Mouse (Mus musculus): Measurements from ENCODE around the gene Dnm3. TPM values are rescaled to one million over a fixed set of nuclear protein-coding genes. Genes with fewer than 3 reads are reported as not detected.

Gene Dnm3
- total and polyA plus RNA-seq, 2 experiments from 2014 or later: 56.3 to 64.7 TPM

DNA sequence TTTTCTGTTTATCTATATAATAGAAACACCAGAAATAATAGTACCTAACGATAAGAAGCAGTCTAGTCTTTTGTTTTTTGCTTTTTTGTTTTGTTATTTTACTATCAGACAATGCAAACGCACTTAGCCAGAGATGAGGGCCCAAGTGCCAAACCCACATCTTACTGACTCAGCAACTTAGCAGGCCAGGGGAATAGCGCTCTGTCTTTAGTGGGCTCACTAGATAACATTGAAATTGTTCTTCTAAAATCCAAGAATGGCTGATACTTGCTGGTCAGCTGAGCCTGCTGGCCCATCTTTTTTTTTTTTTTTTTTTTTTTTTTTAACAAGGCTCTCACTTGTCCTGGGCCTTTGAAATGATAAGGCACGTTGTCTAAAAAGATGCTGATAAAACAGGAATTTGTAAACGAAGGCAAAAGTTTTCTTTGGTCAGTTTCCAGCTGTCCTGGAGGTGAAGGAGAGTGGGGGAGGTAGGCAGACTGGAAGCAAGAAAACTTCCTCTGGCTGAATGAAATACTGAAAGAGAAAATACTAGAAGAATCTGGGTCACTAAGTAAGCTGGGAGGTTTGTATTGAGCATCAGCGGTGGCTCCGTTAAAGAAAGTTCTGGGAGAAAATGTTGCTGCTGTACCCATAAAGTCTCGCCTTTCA lies 259.2 kb downstream of the Dnm3 start:
- Histone ChIP-seq H3K9me3 (ENCODE audit: low read length) (no peaks in the 10 kb centered on the region), H3K4me2 (ENCODE audit: low read depth, low read length) (no peak overlapping the region), H3K27me3 (ENCODE audit: insufficient read depth, low read length) (no peaks in the 10 kb centered on the region), H3K27ac (no peak overlapping the region), H3K4me1 (ENCODE audit: insufficient read depth, low read length) (no peaks in the 10 kb centered on the region), H3K36me3 (ENCODE audit: insufficient read depth, low read length) (no peaks in the 10 kb centered on the region), H3K9ac (replicated peaks; ENCODE audit: low read length) (no peak overlapping the region), H3K4me3 (ENCODE audit: low read length) (no peak overlapping the region)
- ATAC-seq: no peak
- DNase-seq (ENCODE audit: low spot score): no peak
- 68% methylated on average over 8 of the region's 8 CpGs for WGBS
- TF ChIP-seq CTCF (IDR thresholded peaks at IDR 0.05; ENCODE audit: low read depth): no peak

DNA sequence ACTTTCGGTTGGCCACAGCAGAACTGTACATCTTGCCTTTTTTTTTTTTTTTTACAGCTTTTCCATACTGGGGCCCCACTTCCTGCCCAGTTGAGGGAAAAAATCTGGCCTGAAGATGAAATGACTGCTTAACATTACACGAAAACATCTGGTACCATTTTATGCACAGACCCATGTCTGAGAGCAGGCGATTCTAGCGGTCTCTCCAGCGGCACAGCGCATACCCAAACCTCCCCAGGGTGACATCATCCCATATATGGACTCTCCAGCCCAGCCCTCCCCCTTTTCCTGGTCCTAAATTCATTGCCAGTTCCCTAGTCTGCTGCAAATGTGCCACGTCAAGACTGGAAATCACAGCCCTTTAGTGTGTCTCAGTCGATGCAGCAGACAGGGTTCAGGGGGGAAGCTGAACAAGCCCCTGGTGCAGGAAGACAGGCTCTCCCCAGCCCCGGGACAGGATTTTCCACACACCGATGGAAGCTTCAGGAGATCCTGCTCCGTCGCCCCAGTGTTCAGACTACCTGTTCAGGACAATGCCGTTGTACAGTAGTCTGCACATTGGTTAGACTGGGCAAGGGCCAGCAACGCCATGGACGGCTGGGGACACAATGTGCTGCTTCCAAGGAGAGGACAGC lies 260.4 kb downstream of the Dnm3 start:
- H3K9ac ChIP-seq (replicated peaks; ENCODE audit: low read length): no peak overlapping the region
- 0 out of 2 replicates have a peak overlapping the region, but pooled peaks have one; percentile 5 for H3K4me2 ChIP-seq (ENCODE audit: low read depth, low read length)
- no peaks in the 10 kb centered on the region for H3K27me3 ChIP-seq (ENCODE audit: insufficient read depth, low read length)
- no peak for DNase-seq (ENCODE audit: low spot score)
- no peak overlapping the region for H3K4me3 ChIP-seq (ENCODE audit: low read length)
- H3K36me3 ChIP-seq (ENCODE audit: insufficient read depth, low read length): no peaks in the 10 kb centered on the region
- ATAC-seq: 0 out of 2 replicates have a peak, but pooled peaks have one; percentile 27
- WGBS: 77% methylated on average over 15 of the region's 15 CpGs
- H3K9me3 ChIP-seq (ENCODE audit: low read length): no peaks in the 10 kb centered on the region
- H3K27ac ChIP-seq: no peak overlapping the region
- no peaks in the 10 kb centered on the region for H3K4me1 ChIP-seq (ENCODE audit: insufficient read depth, low read length)
- no peak for TF ChIP-seq CTCF (IDR thresholded peaks at IDR 0.05; ENCODE audit: low read depth)

DNA sequence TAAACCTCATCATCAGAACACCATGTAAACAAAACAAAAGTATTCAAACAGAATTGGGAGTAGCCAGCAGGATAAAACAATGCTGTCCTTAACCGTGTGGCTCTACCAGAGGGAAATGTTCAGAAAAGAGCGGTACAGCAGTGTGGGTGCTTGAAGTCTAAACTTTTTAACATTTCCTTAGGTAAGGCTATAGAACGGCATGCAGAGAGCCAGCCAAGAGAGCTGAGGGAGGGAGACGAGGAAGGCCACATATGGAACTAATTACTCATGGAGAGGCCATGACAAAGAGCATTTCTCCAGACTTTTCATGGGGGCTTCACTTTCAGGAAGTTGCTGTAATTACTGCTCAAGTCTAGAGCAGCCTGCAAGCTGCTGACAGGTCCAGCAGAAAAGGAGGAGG lies 261.2 kb downstream of the Dnm3 start:
- Histone ChIP-seq H3K27ac (no peak overlapping the region), H3K4me3 (ENCODE audit: low read length) (no peak overlapping the region), H3K36me3 (ENCODE audit: insufficient read depth, low read length) (no peaks in the 10 kb centered on the region), H3K9ac (replicated peaks; ENCODE audit: low read length) (no peak overlapping the region), H3K9me3 (ENCODE audit: low read length) (no peaks in the 10 kb centered on the region), H3K4me1 (ENCODE audit: insufficient read depth, low read length) (no peaks in the 10 kb centered on the region), H3K4me2 (ENCODE audit: low read depth, low read length) (no peak overlapping the region), H3K27me3 (ENCODE audit: insufficient read depth, low read length) (no peaks in the 10 kb centered on the region)
- DNase-seq (ENCODE audit: low spot score) (no peak), ATAC-seq (no peak)
- TF ChIP-seq CTCF (IDR thresholded peaks at IDR 0.05; ENCODE audit: low read depth): no peak
- 44% methylated on average over 4 of the region's 4 CpGs for WGBS

DNA sequence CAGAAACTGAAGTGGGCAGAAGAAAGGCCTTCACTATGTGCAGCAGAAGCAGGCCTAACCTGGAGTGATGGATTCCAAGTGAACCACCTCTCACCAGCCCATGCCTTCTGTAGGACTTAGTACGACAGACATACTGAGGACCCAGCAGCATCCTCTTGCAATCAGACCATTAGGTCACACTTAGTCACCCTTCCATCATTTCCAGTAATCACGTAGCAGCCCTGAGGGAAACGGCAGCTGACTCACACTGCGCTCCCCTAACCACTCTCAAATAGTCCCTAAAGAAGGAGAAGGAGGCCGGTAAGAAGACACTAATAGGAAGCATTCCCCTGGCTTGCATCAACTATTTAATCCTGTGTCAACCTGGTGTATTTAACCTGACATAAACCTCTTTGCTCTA lies 262.1 kb downstream of the Dnm3 start:
- Histone ChIP-seq H3K4me1 (ENCODE audit: insufficient read depth, low read length) (no peaks in the 10 kb centered on the region), H3K4me2 (ENCODE audit: low read depth, low read length) (no peak overlapping the region), H3K27me3 (ENCODE audit: insufficient read depth, low read length) (no peaks in the 10 kb centered on the region), H3K9ac (replicated peaks; ENCODE audit: low read length) (no peak overlapping the region), H3K27ac (no peak overlapping the region), H3K9me3 (ENCODE audit: low read length) (no peaks in the 10 kb centered on the region), H3K4me3 (ENCODE audit: low read length) (no peak overlapping the region), H3K36me3 (ENCODE audit: insufficient read depth, low read length) (no peaks in the 10 kb centered on the region)
- no peak for TF ChIP-seq CTCF (IDR thresholded peaks at IDR 0.05; ENCODE audit: low read depth)
- 77% methylated on average over 5 of the region's 5 CpGs for WGBS
- DNase-seq (ENCODE audit: low spot score) (no peak), ATAC-seq (no peak)

DNA sequence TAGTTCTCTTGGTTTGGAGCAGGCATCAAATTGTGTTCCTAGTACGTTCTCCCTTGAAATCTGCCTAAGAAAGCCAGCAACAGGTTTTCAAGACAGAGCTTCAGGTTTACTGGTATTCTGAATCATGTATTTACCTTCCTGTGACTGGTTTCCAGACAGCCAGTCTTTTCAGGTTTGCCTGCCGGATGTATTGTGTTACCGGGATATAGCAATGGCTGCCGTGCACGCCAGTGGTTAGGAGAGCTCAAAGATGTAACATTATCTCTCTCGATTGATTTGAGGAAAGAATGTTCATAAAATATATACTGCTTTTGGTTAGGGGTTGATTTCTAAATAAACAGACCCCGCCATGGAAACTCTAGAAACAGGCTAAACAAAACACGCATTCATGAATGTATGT lies 264.8 kb downstream of the Dnm3 start:
- Histone ChIP-seq H3K27me3 (ENCODE audit: insufficient read depth, low read length) (no peaks in the 10 kb centered on the region), H3K36me3 (ENCODE audit: insufficient read depth, low read length) (no peaks in the 10 kb centered on the region), H3K4me3 (ENCODE audit: low read length) (no peak overlapping the region), H3K27ac (no peak overlapping the region), H3K9me3 (ENCODE audit: low read length) (no peaks in the 10 kb centered on the region), H3K4me1 (ENCODE audit: insufficient read depth, low read length) (peaks cover 9% of the 10 kb centered on the region), H3K9ac (replicated peaks; ENCODE audit: low read length) (no peak overlapping the region), H3K4me2 (ENCODE audit: low read depth, low read length) (no peak overlapping the region)
- TF ChIP-seq CTCF (IDR thresholded peaks at IDR 0.05; ENCODE audit: low read depth): no peak
- DNase-seq (ENCODE audit: low spot score): no peak
- no peak for ATAC-seq
- 92% methylated on average over 8 of the region's 8 CpGs for WGBS

DNA sequence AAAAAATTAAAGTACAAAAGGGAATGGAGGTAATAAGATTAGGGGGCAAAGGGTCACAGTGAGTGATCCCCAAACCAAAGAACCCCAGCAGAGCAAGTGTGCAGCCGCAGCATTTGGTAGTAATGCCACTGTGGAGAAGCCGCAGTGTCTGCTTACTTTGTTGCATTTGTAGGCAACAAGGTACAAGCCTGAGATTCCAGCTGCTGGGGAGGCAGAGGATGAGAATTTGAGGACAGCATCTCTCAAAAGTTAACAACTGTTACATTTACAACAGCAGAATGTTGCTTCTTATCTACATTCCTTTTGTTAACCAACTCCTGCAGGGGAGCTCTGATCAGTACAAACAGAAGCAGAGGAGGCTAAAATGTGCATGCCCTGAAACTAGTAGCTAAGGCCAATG lies 267.3 kb downstream of the Dnm3 start:
- Histone ChIP-seq H3K4me1 (ENCODE audit: insufficient read depth, low read length) (peaks cover 9% of the 10 kb centered on the region), H3K9ac (replicated peaks; ENCODE audit: low read length) (no peak overlapping the region), H3K4me3 (ENCODE audit: low read length) (no peak overlapping the region), H3K4me2 (ENCODE audit: low read depth, low read length) (no peak overlapping the region), H3K36me3 (ENCODE audit: insufficient read depth, low read length) (no peaks in the 10 kb centered on the region), H3K27me3 (ENCODE audit: insufficient read depth, low read length) (no peaks in the 10 kb centered on the region), H3K9me3 (ENCODE audit: low read length) (no peaks in the 10 kb centered on the region), H3K27ac (no peak overlapping the region)
- ATAC-seq (no peak), DNase-seq (ENCODE audit: low spot score) (no peak)
- TF ChIP-seq CTCF (IDR thresholded peaks at IDR 0.05; ENCODE audit: low read depth): no peak
- 46% methylated on average over 2 of the region's 2 CpGs for WGBS
